Mouse (Mus musculus) small intestine, adult 2 months (tissue): ENCODE data around the gene 4931428L18Rik. TPM values are rescaled to one million over a fixed set of nuclear protein-coding genes. Genes with fewer than 3 reads are reported as not detected.
A peak's percentile ranks its signal among the peaks of the same experiment; 100 is the strongest.

Experiments
- H3K27ac ChIP-seq: fragments of 200-500 bp; 2 replicates; pipeline ENCODE4 v1.5.1; 2012; ENCODE audit warnings: low read depth, low read length, control low read depth, inconsistent platforms; ENCODE audit not compliant: insufficient read depth
- H3K27me3 ChIP-seq: fragments of 200-500 bp; 2 replicates; pipeline ENCODE4 v1.6.1; 2012; ENCODE audit warnings: mild to moderate bottlenecking, moderate library complexity, low read length, inconsistent platforms; ENCODE audit not compliant: control insufficient read depth, insufficient read depth
- H3K36me3 ChIP-seq: fragments of 200-500 bp; 2 replicates; pipeline ENCODE4 v1.6.1; 2012; ENCODE audit warnings: mild to moderate bottlenecking, low read length, control low read depth, inconsistent platforms; ENCODE audit not compliant: control insufficient read depth, insufficient read depth
- H3K4me1 ChIP-seq: fragments of 200-500 bp; 2 replicates; pipeline ENCODE4 v1.6.1; 2012; ENCODE audit warnings: low read length, inconsistent platforms, mixed read lengths; ENCODE audit not compliant: control insufficient read depth, insufficient read depth, insufficient read length
- H3K4me3 ChIP-seq: fragments of 200-500 bp; 2 replicates; pipeline ENCODE4 v1.5.1; 2012; ENCODE audit warnings: low read depth, mild to moderate bottlenecking, control low read depth, inconsistent platforms, low read length, moderate library complexity
- CTCF ChIP-seq: fragments of 200-500 bp; IDR thresholded peaks from 2 replicates; pipeline ENCODE4 v1.5.1; 2012; ENCODE audit warnings: low read depth, mild to moderate bottlenecking, control low read depth, inconsistent platforms, low read length, moderate library complexity, mixed read lengths; ENCODE audit not compliant: insufficient replicate concordance, insufficient read length; ENCODE audit errors: extremely low read depth
- POLR2A ChIP-seq: fragments of 200-500 bp; IDR thresholded peaks from 2 replicates; pipeline ENCODE4 v1.6.1; 2012; ENCODE audit warnings: low read depth, mild to moderate bottlenecking, control low read depth, inconsistent platforms, low read length, moderate library complexity
- WGBS: fragments of 180-500 bp; shearing (Covaris S2); methylation state at CpG from one replicate; pipeline ENCODE4 v1.1.7; 2018; 5-methylcytosine and 5-hydroxymethylcytosine counted together
- polyA plus RNA-seq: library from polyadenylated mRNA; depleted of rRNA; stranded (reverse); fragments of >200 nt; gene quantifications from 2 replicates; pipeline ENCODE4 v1.2.3, GENCODE M21; 2012

Gene 4931428L18Rik
- polyA plus RNA-seq, 1 experiment = not detected

DNA sequence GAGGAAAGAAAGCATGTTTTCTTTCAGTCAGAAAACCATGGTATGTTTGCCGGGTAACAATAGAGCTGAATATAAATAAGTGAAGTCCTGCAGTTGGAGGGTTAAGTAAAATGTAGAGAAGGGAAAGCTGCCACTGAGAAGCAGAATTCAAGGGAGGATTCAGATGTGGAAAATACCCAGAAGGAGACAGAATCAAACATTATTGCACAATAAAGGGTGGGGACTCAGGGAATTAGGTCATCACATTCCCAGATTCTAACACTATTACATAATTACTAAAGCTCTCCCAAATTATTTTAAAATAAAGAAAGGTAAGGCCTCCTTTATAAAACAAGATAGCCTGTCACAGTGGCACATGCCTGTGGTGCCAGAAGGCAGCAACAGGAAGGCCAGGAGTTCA, 128.5 kb downstream of the 4931428L18Rik start:
- H3K4me1 ChIP-seq = peaks cover 5% of the 10 kb centered on the region
- H3K27me3 ChIP-seq = no peaks in the 10 kb centered on the region
- no peak overlapping the region for H3K4me3 ChIP-seq
- no peak overlapping the region for H3K27ac ChIP-seq
- no peaks in the 10 kb centered on the region for H3K36me3 ChIP-seq
- TF ChIP-seq CTCF = no peak
- TF ChIP-seq POLR2A = no peak
- 78% methylated on average over 1 of the region's 1 CpGs for WGBS

GRCm38 (mm10) chr1:31088686-31089085, 133.8 kb downstream of the 4931428L18Rik start:
- H3K27me3 ChIP-seq = no peaks in the 10 kb centered on the region
- TF ChIP-seq CTCF (no peak), POLR2A (no peak)
- 28% methylated on average over 4 of the region's 4 CpGs for WGBS

GRCm38 (mm10) chr1:31072523-31073370, 149.7 kb downstream of the 4931428L18Rik start:
- no peaks in the 10 kb centered on the region for H3K4me1 ChIP-seq
- no peak overlapping the region for H3K4me3 ChIP-seq
- H3K27ac ChIP-seq = no peak overlapping the region
- WGBS = 59% methylated on average over 6 of the region's 6 CpGs
- H3K36me3 ChIP-seq = no peaks in the 10 kb centered on the region
- no peaks in the 10 kb centered on the region for H3K27me3 ChIP-seq
- no peak for TF ChIP-seq CTCF
- no peak for TF ChIP-seq POLR2A

More at GRCm38 (mm10) chr1:31088686-31089085, 133.8 kb downstream of the 4931428L18Rik start:
- Histone ChIP-seq H3K4me1 (peaks cover 2% of the 10 kb centered on the region; the same call in 1 of the 2 replicates), H3K27ac (no peak overlapping the region), H3K4me3 (no peak overlapping the region), H3K36me3 (no peaks in the 10 kb centered on the region)

GRCm38 (mm10) chr1:31071209-31071608, 151.3 kb downstream of the 4931428L18Rik start:
- H3K36me3 ChIP-seq = no peaks in the 10 kb centered on the region
- no peak overlapping the region for H3K27ac ChIP-seq
- no peak overlapping the region for H3K4me3 ChIP-seq
- TF ChIP-seq CTCF (no peak), POLR2A (no peak)
- 92% methylated on average over 2 of the region's 2 CpGs for WGBS
- no peaks in the 10 kb centered on the region for H3K4me1 ChIP-seq
- no peaks in the 10 kb centered on the region for H3K27me3 ChIP-seq

DNA sequence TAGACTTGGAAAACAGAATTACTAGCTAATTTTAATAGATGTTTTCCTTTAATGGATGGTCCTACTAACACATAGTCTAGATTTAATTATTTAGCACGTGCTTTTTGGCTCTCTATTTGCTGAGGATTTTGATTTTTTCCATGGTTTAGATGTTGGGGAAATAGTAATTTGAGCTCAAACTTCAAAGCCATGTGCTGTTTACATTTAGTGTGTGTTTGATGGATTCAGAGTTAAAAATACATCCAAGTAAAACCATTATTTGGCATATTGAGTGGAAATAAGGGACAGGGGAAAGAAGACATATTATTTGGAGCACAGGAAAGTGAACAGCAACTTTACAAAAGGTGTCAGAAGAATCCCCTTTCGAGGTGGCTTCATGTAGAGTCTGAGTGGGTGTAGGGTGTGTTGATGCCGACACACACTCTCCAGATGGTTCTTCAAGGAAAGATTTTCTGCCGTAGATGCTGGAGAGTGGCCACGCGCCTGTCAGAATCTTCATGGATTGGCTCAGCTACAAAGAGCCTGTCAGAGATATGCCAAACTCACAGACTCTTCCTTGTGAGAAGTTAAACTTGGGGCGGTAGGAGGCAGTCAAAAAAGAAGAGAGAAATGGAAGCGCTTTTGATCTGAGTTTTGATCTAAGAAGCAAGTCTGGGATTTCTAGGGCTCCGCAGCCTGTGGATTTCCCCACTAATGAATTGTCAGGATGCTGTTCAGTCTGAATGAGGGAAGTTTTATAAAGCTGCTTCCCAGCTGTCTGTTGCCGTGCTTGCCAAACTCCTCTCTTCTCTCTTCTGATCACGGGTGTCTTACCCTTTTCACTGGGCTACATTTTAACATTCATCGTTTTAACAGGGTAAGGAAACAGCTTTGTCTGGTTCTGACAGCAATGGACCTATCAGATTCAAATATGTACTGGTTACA, 157.4 kb downstream of the 4931428L18Rik start:
- no peak overlapping the region for H3K27ac ChIP-seq
- H3K4me3 ChIP-seq = no peak overlapping the region
- no peaks in the 10 kb centered on the region for H3K4me1 ChIP-seq
- no peaks in the 10 kb centered on the region for H3K27me3 ChIP-seq
- 84% methylated on average over 12 of the region's 12 CpGs for WGBS
- H3K36me3 ChIP-seq = no peaks in the 10 kb centered on the region
- TF ChIP-seq CTCF (no peak), POLR2A (no peak)

DNA sequence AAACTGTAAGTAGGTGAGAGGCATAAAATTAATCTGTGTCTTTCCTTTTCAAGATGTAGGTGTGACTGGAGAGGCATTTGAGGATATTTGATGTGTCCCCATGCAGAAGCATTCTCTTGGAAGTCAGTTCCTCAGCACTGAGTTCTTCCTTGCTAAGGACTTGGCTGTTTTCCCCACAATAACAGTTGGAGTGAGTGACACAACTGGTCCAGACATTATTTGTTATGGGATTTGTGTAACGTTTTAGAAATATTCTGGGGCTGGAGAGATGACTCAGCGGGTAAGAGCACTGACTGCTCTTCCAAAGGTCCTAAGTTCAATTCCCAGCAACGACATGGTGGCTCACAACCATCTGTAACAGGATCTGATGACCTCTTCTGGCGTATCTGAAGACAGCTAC, 162.7 kb downstream of the 4931428L18Rik start:
- Histone ChIP-seq H3K36me3 (no peaks in the 10 kb centered on the region), H3K4me1 (peaks cover 9% of the 10 kb centered on the region; the same call in 1 of the 2 replicates), H3K4me3 (no peak overlapping the region), H3K27me3 (no peaks in the 10 kb centered on the region), H3K27ac (peak overlapping the region; percentile 34; the same call in 1 of the 2 replicates)
- 56% methylated on average over 4 of the region's 4 CpGs for WGBS
- TF ChIP-seq POLR2A (no peak), CTCF (no peak)
